Comparison of ENCODE assay signal across 8 mouse cellular contexts in the genomic region with DNA sequence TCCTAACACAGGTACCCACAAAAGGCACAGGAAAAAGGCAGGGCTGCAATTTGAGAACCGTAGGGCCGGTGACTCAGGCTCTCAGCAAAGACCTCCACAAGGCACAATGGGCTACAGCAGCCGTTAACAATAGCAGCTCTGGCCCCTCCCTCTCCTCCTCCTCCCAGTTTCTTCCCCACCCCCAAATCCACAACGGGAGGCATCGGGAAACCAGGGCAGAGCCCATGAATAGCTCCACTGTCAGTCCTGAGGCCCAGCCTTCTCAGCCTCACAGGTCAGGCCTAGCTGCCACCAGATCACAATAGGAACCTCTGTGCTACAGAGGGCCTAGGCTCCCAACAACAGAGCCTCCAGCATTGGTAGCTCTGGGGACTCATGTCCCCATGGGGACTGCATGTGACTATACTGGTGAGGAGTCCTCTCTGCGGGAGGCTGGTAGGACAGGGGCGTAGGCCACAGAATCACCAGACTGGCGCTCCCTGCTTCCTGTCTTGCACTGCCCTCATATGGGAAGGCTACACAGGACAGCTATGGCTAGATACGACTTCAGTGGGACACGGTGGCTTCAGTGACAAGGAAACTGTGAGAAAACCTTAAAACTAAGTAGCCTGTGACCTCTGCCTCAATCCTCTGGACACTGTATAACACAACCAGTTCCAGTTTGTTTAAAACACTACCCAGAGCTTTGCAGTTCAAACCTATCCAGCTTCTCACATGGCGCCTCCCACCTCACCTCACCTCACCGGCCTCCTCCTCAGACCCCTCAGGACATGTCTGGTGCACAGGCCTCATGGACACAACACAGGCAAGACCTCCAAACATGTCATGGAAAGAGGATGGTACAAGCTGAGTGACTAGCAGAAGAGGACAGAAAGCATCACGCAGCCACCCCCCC. TPM values are rescaled to one million over a fixed set of nuclear protein-coding genes. Genes with fewer than 3 reads are reported as not detected.
DNase-seq lines count a peak whose midpoint lies in the region; ATAC-seq and TF ChIP-seq lines count a peak whose summit lies in the region.

No protein-coding gene starts in this region.

- DNase-seq in gastrocnemius, adult 2 months: peak; percentile 38
- DNase-seq in gastrocnemius, postnatal 36 days: no peak
- peak; percentile 90 for DNase-seq in midbrain, embryonic 10.5 days (ENCODE audit: low spot score)
- DNase-seq in stomach, postnatal 0 days (ENCODE audit: low spot score): peak; percentile 63

- peak overlapping the region; percentile 62 for H3K9ac ChIP-seq in forebrain, embryonic 16.5 days (replicated peaks; ENCODE audit: low read depth, low read length)
- peak overlapping the region; percentile 32 for H3K9ac ChIP-seq in hindbrain, embryonic 15.5 days
- peak overlapping the region; percentile 34; the same call in 1 of the 2 replicates for H3K9ac ChIP-seq in limb, embryonic 12.5 days (replicated peaks)
- H3K9ac ChIP-seq in stomach, postnatal 0 days (ENCODE audit: low read length): 0 out of 2 replicates have a peak overlapping the region, but pooled peaks have one; percentile 18

- no peak for TF ChIP-seq CTCF in gastrocnemius, adult 2 months (IDR thresholded peaks at IDR 0.05)
- TF ChIP-seq CTCF in stomach, postnatal 0 days (IDR thresholded peaks at IDR 0.05; ENCODE audit: low read depth): peak; percentile 61

- intact Hi-C loops in gastrocnemius, adult 2 months (cut with DNase I): no loop called here
- intact Hi-C loops in gastrocnemius, postnatal 36 days (cut with DNase I): no loop called here

- ATAC-seq in forebrain, embryonic 16.5 days: peak; percentile 78
- ATAC-seq in hindbrain, embryonic 15.5 days (ENCODE audit: low FRiP score, low read depth): peak; percentile 86
- peak; percentile 77 for ATAC-seq in limb, embryonic 12.5 days (ENCODE audit: insufficient number of reproducible peaks, insufficient read depth, low FRiP score, low TSS enrichment, low read depth)
- ATAC-seq in stomach, postnatal 0 days (ENCODE audit: low FRiP score, low TSS enrichment): peak; percentile 81

- peak overlapping the region; percentile 85 for H3K27ac ChIP-seq in gastrocnemius, adult 2 months
- H3K27ac ChIP-seq in brown adipose tissue, adult 24 weeks (replicated peaks; ENCODE audit: low read depth, low read length): peak overlapping the region; percentile 78
- H3K27ac ChIP-seq in forebrain, embryonic 16.5 days (ENCODE audit: low read length): peak overlapping the region; percentile 96
- peak overlapping the region; percentile 87 for H3K27ac ChIP-seq in hindbrain, embryonic 15.5 days (replicated peaks)
- peak overlapping the region; percentile 88 for H3K27ac ChIP-seq in limb, embryonic 12.5 days
- peak overlapping the region; percentile 98 for H3K27ac ChIP-seq in midbrain, embryonic 10.5 days (replicated peaks)
- peak overlapping the region; percentile 88 for H3K27ac ChIP-seq in stomach, postnatal 0 days (replicated peaks)

- H3K9me3 ChIP-seq in forebrain, embryonic 16.5 days (ENCODE audit: control insufficient read depth, low read length): no peaks in the 10 kb centered on the region
- no peaks in the 10 kb centered on the region for H3K9me3 ChIP-seq in hindbrain, embryonic 15.5 days
- no peaks in the 10 kb centered on the region for H3K9me3 ChIP-seq in limb, embryonic 12.5 days
- H3K9me3 ChIP-seq in midbrain, embryonic 10.5 days (replicated peaks): no peaks in the 10 kb centered on the region
- H3K9me3 ChIP-seq in stomach, postnatal 0 days (ENCODE audit: control insufficient read depth, low read length): no peaks in the 10 kb centered on the region

- TF ChIP-seq EP300 in stomach, postnatal 0 days (optimal IDR thresholded peaks at IDR 0.05): no peak

- H3K4me1 ChIP-seq in brown adipose tissue, adult 24 weeks (ENCODE audit: control insufficient read depth, insufficient read depth, insufficient read length, low read length): peaks cover 62% of the 10 kb centered on the region
- H3K4me1 ChIP-seq in forebrain, embryonic 16.5 days (replicated peaks; ENCODE audit: control insufficient read depth, insufficient read depth, low read length): peaks cover 72% of the 10 kb centered on the region
- peaks cover 66% of the 10 kb centered on the region for H3K4me1 ChIP-seq in hindbrain, embryonic 15.5 days (replicated peaks)
- peaks cover 80% of the 10 kb centered on the region for H3K4me1 ChIP-seq in limb, embryonic 12.5 days (replicated peaks)
- peaks cover 88% of the 10 kb centered on the region for H3K4me1 ChIP-seq in midbrain, embryonic 10.5 days
- peaks cover 29% of the 10 kb centered on the region for H3K4me1 ChIP-seq in stomach, postnatal 0 days (replicated peaks; ENCODE audit: control insufficient read depth, insufficient read depth)

- WGBS in forebrain, embryonic 16.5 days: 16% methylated on average over 13 of the region's 13 CpGs
- 21% methylated on average over 13 of the region's 13 CpGs for WGBS in hindbrain, embryonic 15.5 days
- WGBS in limb, embryonic 12.5 days: 32% methylated on average over 13 of the region's 13 CpGs
- whole genome bisulfite sequencing in midbrain, embryonic 10.5 days: 20% methylated on average over 13 of the region's 13 CpGs
- WGBS in stomach, postnatal 0 days: 27% methylated on average over 13 of the region's 13 CpGs

- peak overlapping the region; percentile 37 for H3K4me3 ChIP-seq in gastrocnemius, adult 2 months
- H3K4me3 ChIP-seq in brown adipose tissue, adult 24 weeks (ENCODE audit: insufficient read depth, low read depth, low read length): no peak overlapping the region
- H3K4me3 ChIP-seq in forebrain, embryonic 16.5 days (replicated peaks; ENCODE audit: low read length): no peak overlapping the region
- H3K4me3 ChIP-seq in hindbrain, embryonic 15.5 days: no peak overlapping the region
- no peak overlapping the region for H3K4me3 ChIP-seq in limb, embryonic 12.5 days (replicated peaks)
- peak overlapping the region; percentile 43 for H3K4me3 ChIP-seq in midbrain, embryonic 10.5 days
- no peak overlapping the region for H3K4me3 ChIP-seq in stomach, postnatal 0 days (ENCODE audit: low read depth, low read length)

- H3K36me3 ChIP-seq in forebrain, embryonic 16.5 days (ENCODE audit: control insufficient read depth, insufficient read depth): no peaks in the 10 kb centered on the region
- no peaks in the 10 kb centered on the region for H3K36me3 ChIP-seq in hindbrain, embryonic 15.5 days
- H3K36me3 ChIP-seq in limb, embryonic 12.5 days: no peaks in the 10 kb centered on the region; the same call in 1 of the 2 replicates
- peaks cover 7% of the 10 kb centered on the region; the same call in 1 of the 2 replicates for H3K36me3 ChIP-seq in midbrain, embryonic 10.5 days
- no peaks in the 10 kb centered on the region for H3K36me3 ChIP-seq in stomach, postnatal 0 days (ENCODE audit: control insufficient read depth, insufficient read depth, low read length)

- no peaks in the 10 kb centered on the region for H3K27me3 ChIP-seq in forebrain, embryonic 16.5 days (replicated peaks; ENCODE audit: control insufficient read depth, insufficient read depth, low read length)
- H3K27me3 ChIP-seq in hindbrain, embryonic 15.5 days: no peaks in the 10 kb centered on the region
- H3K27me3 ChIP-seq in limb, embryonic 12.5 days: no peaks in the 10 kb centered on the region
- no peaks in the 10 kb centered on the region for H3K27me3 ChIP-seq in midbrain, embryonic 10.5 days (ENCODE audit: low read depth, poor library complexity, severe bottlenecking)
- H3K27me3 ChIP-seq in stomach, postnatal 0 days (ENCODE audit: control insufficient read depth, insufficient read depth, low read length): no peaks in the 10 kb centered on the region

- H3K4me2 ChIP-seq in forebrain, embryonic 16.5 days (ENCODE audit: low read length): peak overlapping the region; percentile 46
- H3K4me2 ChIP-seq in hindbrain, embryonic 15.5 days: peak overlapping the region; percentile 37
- peak overlapping the region; percentile 35 for H3K4me2 ChIP-seq in limb, embryonic 12.5 days
- H3K4me2 ChIP-seq in stomach, postnatal 0 days (replicated peaks; ENCODE audit: low read depth): peak overlapping the region; percentile 11; the same call in 1 of the 2 replicates

RNA-seq across cellular contexts. Expression of a gene that starts 10.1 kb away (rescaled TPM):
- 10 to 100 TPM; 11.0 to 16.8 TPM for total RNA-seq in gastrocnemius, adult 2 months (2021)
- 10 to 100 TPM; 11.5 to 12.1 TPM for total RNA-seq in gastrocnemius, postnatal 36 days (2021)
- polyA plus RNA-seq in brown adipose tissue, adult 24 weeks (2012; ENCODE audit: insufficient read depth, insufficient read length, missing spikeins): 27.1 and 43.2 TPM in 2 replicates
- polyA plus RNA-seq in forebrain, embryonic 16.5 days (2015; fragmentation: Nextera tagmentation; extraction: Ambion mirVana): 90.0 and 102 TPM in 2 replicates
- polyA plus RNA-seq in hindbrain, embryonic 15.5 days (2015; fragmentation: Nextera tagmentation; extraction: Ambion mirVana): 61.1 and 61.7 TPM in 2 replicates
- 68.4 and 70.1 TPM in 2 replicates for polyA plus RNA-seq in limb, embryonic 12.5 days (2016; fragmentation: Nextera tagmentation; extraction: Ambion mirVana)
- polyA plus RNA-seq in midbrain, embryonic 10.5 days (2016; fragmentation: Nextera tagmentation; extraction: Ambion mirVana): 90.6 and 101 TPM in 2 replicates
- 38.1 and 38.8 TPM in 2 replicates for polyA plus RNA-seq in stomach, postnatal 0 days (2015; fragmentation: Nextera tagmentation; extraction: Ambion mirVana)

RNA-seq across cellular contexts. Expression of a gene that starts 57.1 kb away (rescaled TPM):
- 10 to 100 TPM; 21.9 to 28.6 TPM for total RNA-seq in gastrocnemius, adult 2 months (2021)
- total RNA-seq in gastrocnemius, postnatal 36 days (2021): 10 to 100 TPM; 13.1 to 19.1 TPM
- polyA plus RNA-seq in brown adipose tissue, adult 24 weeks (2012; ENCODE audit: insufficient read depth, insufficient read length, missing spikeins): 532 and 638 TPM in 2 replicates
- 71.5 and 85.2 TPM in 2 replicates for polyA plus RNA-seq in forebrain, embryonic 16.5 days (2015; fragmentation: Nextera tagmentation; extraction: Ambion mirVana)
- 92.1 and 107 TPM in 2 replicates for polyA plus RNA-seq in hindbrain, embryonic 15.5 days (2015; fragmentation: Nextera tagmentation; extraction: Ambion mirVana)
- polyA plus RNA-seq in limb, embryonic 12.5 days (2016; fragmentation: Nextera tagmentation; extraction: Ambion mirVana): 35.3 and 39.4 TPM in 2 replicates
- 45.4 and 46.5 TPM in 2 replicates for polyA plus RNA-seq in midbrain, embryonic 10.5 days (2016; fragmentation: Nextera tagmentation; extraction: Ambion mirVana)
- polyA plus RNA-seq in stomach, postnatal 0 days (2015; fragmentation: Nextera tagmentation; extraction: Ambion mirVana): 32.4 and 34.5 TPM in 2 replicates

Comparison
In these comparisons a context has a peak if more than half of its experiments do, and no peak if none do; other contexts are left out.
1. DNase-seq: peak in gastrocnemius, adult 2 months (single experiment), midbrain, embryonic 10.5 days (single experiment) and stomach, postnatal 0 days (single experiment); none in gastrocnemius, postnatal 36 days (0 of 2).
2. H3K4me3 ChIP-seq: peak in gastrocnemius, adult 2 months (single experiment) and midbrain, embryonic 10.5 days (single experiment); none in brown adipose tissue, adult 24 weeks (single experiment), forebrain, embryonic 16.5 days (single experiment), hindbrain, embryonic 15.5 days (single experiment), limb, embryonic 12.5 days (single experiment) and stomach, postnatal 0 days (single experiment).
3. Peak in every context shown above with its lines, with median percentiles within 50 percentile points of each other: H3K27ac ChIP-seq, ATAC-seq, H3K4me2 ChIP-seq and H3K9ac ChIP-seq.